Mouse (Mus musculus) kidney, postnatal 0 days (tissue): Measurements from ENCODE around the gene Fbxw8. TPM values are rescaled to one million over a fixed set of nuclear protein-coding genes. Genes with fewer than 3 reads are reported as not detected.

Experiments
- ATAC-seq: fragments of 200-750 bp; cut with Nextera tagmentation; replicated peaks from 2 replicates; pipeline ENCODE4 v1.8.0; 2017; ENCODE audit warnings: low read depth, moderate number of reproducible peaks, moderate TSS enrichment, moderate library complexity; ENCODE audit not compliant: low FRiP score
- DNase-seq: peaks from one replicate; pipeline ENCODE4 v3.0.0-alpha.2; 2016; ENCODE audit warnings: low spot score
- H3K27ac ChIP-seq: fragments of 300-500 bp; sonication (generic); 2 replicates; pipeline ENCODE4 v1.5.1; 2014; ENCODE audit warnings: mild to moderate bottlenecking
- H3K27me3 ChIP-seq: fragments of 300-500 bp; sonication (generic); 2 replicates; pipeline ENCODE4 v1.6.1; 2014; ENCODE audit warnings: low read length, mixed read lengths; ENCODE audit not compliant: insufficient read depth
- H3K36me3 ChIP-seq: fragments of 300-500 bp; sonication (generic); 2 replicates; pipeline ENCODE4 v1.6.1; 2014; ENCODE audit warnings: low read length, mixed read lengths; ENCODE audit not compliant: insufficient read depth
- H3K4me1 ChIP-seq: fragments of 300-500 bp; sonication (generic); replicated peaks from 2 replicates; pipeline ENCODE4 v1.6.1; 2014; ENCODE audit warnings: antibody characterized with exemption, low read length, mixed read lengths; ENCODE audit not compliant: insufficient read depth
- H3K4me2 ChIP-seq: fragments of 300-500 bp; sonication (generic); 2 replicates; pipeline ENCODE4 v1.6.1; 2014; ENCODE audit warnings: mild to moderate bottlenecking, low read length, moderate library complexity, mixed read lengths
- H3K4me3 ChIP-seq: fragments of 300-500 bp; sonication (generic); replicated peaks from 2 replicates; pipeline ENCODE4 v1.5.1; 2014; ENCODE audit warnings: low read depth, low read length
- H3K9ac ChIP-seq: fragments of 300-500 bp; sonication (generic); 2 replicates; pipeline ENCODE4 v1.6.1; 2014; ENCODE audit warnings: low read depth, low read length
- H3K9me3 ChIP-seq: fragments of 300-500 bp; sonication (generic); replicated peaks from 2 replicates; pipeline ENCODE4 v1.6.1; 2016; ENCODE audit warnings: low read length, inconsistent platforms, mixed read lengths
- CTCF ChIP-seq: IDR thresholded peaks from 2 replicates; pipeline ENCODE4 v1.5.1; 2016; ENCODE audit warnings: antibody characterized with exemption, low read depth, mild to moderate bottlenecking, moderate library complexity
- WGBS: fragments of 180-500 bp; shearing (Covaris S2); extraction: QIAGEN DNeasy Blood & Tissue Kit; methylation state at CpG from one replicate; pipeline ENCODE4 v1.1.7; 2014; 5-methylcytosine and 5-hydroxymethylcytosine counted together
- polyA plus RNA-seq: library from polyadenylated mRNA; unstranded; fragments of >200 nt; fragmentation: Nextera tagmentation; extraction: Ambion mirVana; gene quantifications from 2 replicates; pipeline ENCODE4 v1.2.1, GENCODE M21; 2015

Fbxw8 gene
- polyA plus RNA-seq, 1 experiment from 2014 or later = 24.7 TPM

- H3K27ac ChIP-seq = 0 out of 2 replicates have a peak overlapping the region, but pooled peaks have one; percentile 13
- no peaks in the 10 kb centered on the region for H3K36me3 ChIP-seq
- H3K4me1 ChIP-seq = peaks cover 14% of the 10 kb centered on the region; the same call in 1 of the 2 replicates
- no peak overlapping the region for H3K4me2 ChIP-seq
- H3K9ac ChIP-seq = no peak overlapping the region
- no peaks in the 10 kb centered on the region for H3K9me3 ChIP-seq
- ATAC-seq = no peak
- no peak for DNase-seq
- no peak for TF ChIP-seq CTCF
- no peak overlapping the region for H3K4me3 ChIP-seq
- 37% methylated on average over 4 of the region's 4 CpGs for WGBS
- peaks cover 19% of the 10 kb centered on the region for H3K27me3 ChIP-seq
Observed at GRCm38 (mm10) chr5:118033328-118033727, 121.9 kb downstream of the Fbxw8 start.

GRCm38 (mm10) chr5:118031508-118031907 is 123.8 kb downstream of the Fbxw8 start:
- TF ChIP-seq CTCF = no peak
- no peak overlapping the region for H3K4me2 ChIP-seq
- no peak overlapping the region for H3K4me3 ChIP-seq
- no peaks in the 10 kb centered on the region for H3K9me3 ChIP-seq
- no peak overlapping the region for H3K9ac ChIP-seq
- ATAC-seq = no peak
- no peak for DNase-seq
- 65% methylated on average over 4 of the region's 4 CpGs for WGBS
- H3K36me3 ChIP-seq = no peaks in the 10 kb centered on the region
- H3K27me3 ChIP-seq = peaks cover 36% of the 10 kb centered on the region
- peaks cover 19% of the 10 kb centered on the region; the same call in 1 of the 2 replicates for H3K4me1 ChIP-seq
- H3K27ac ChIP-seq = no peak overlapping the region

- Histone ChIP-seq H3K4me2 (no peak overlapping the region), H3K27ac (no peak overlapping the region), H3K36me3 (no peaks in the 10 kb centered on the region), H3K9ac (no peak overlapping the region), H3K9me3 (no peaks in the 10 kb centered on the region), H3K4me3 (no peak overlapping the region), H3K4me1 (peaks cover 19% of the 10 kb centered on the region; the same call in 1 of the 2 replicates), H3K27me3 (peaks cover 37% of the 10 kb centered on the region)
- no peak for TF ChIP-seq CTCF
- ATAC-seq (no peak), DNase-seq (no peak)
- 51% methylated on average over 5 of the region's 5 CpGs for WGBS
Observed at GRCm38 (mm10) chr5:118031059-118031458, 124.2 kb downstream of the Fbxw8 start.

GRCm38 (mm10) chr5:118030022-118030675 is 125.1 kb downstream of the Fbxw8 start:
- DNase-seq (no peak), ATAC-seq (no peak)
- Histone ChIP-seq H3K4me2 (no peak overlapping the region), H3K4me3 (no peak overlapping the region), H3K4me1 (peaks cover 19% of the 10 kb centered on the region; the same call in 1 of the 2 replicates), H3K27me3 (peaks cover 43% of the 10 kb centered on the region), H3K36me3 (no peaks in the 10 kb centered on the region), H3K27ac (no peak overlapping the region), H3K9ac (no peak overlapping the region), H3K9me3 (no peaks in the 10 kb centered on the region)
- WGBS = 92% methylated on average over 9 of the region's 9 CpGs
- no peak for TF ChIP-seq CTCF

GRCm38 (mm10) chr5:118029420-118029819 is 125.8 kb downstream of the Fbxw8 start:
- 4% methylated on average over 10 of the region's 10 CpGs for WGBS
- no peak overlapping the region for H3K9ac ChIP-seq
- H3K4me2 ChIP-seq = peak overlapping the region; percentile 96
- DNase-seq (no peak), ATAC-seq (no peak)
- H3K9me3 ChIP-seq = no peaks in the 10 kb centered on the region
- peaks cover 19% of the 10 kb centered on the region; the same call in 1 of the 2 replicates for H3K4me1 ChIP-seq
- peak overlapping the region; percentile 55; the same call in 1 of the 2 replicates for H3K4me3 ChIP-seq
- no peak overlapping the region for H3K27ac ChIP-seq
- H3K27me3 ChIP-seq = peaks cover 43% of the 10 kb centered on the region
- TF ChIP-seq CTCF = no peak
- no peaks in the 10 kb centered on the region for H3K36me3 ChIP-seq

GRCm38 (mm10) chr5:118029035-118029408 is 126.2 kb downstream of the Fbxw8 start:
- no peaks in the 10 kb centered on the region for H3K36me3 ChIP-seq
- peaks cover 19% of the 10 kb centered on the region; the same call in 1 of the 2 replicates for H3K4me1 ChIP-seq
- H3K4me2 ChIP-seq = peak overlapping the region; percentile 96
- WGBS = 5% methylated on average over 12 of the region's 12 CpGs
- no peaks in the 10 kb centered on the region for H3K9me3 ChIP-seq
- H3K27ac ChIP-seq = no peak overlapping the region
- ATAC-seq (peak; percentile 9; the same call in 1 of the 2 replicates), DNase-seq (no peak)
- no peak for TF ChIP-seq CTCF
- peak overlapping the region; percentile 55 for H3K4me3 ChIP-seq
- H3K27me3 ChIP-seq = peaks cover 43% of the 10 kb centered on the region
- H3K9ac ChIP-seq = no peak overlapping the region
